1 mouse cellular context compared by ENCODE assay signal in the genomic region with DNA sequence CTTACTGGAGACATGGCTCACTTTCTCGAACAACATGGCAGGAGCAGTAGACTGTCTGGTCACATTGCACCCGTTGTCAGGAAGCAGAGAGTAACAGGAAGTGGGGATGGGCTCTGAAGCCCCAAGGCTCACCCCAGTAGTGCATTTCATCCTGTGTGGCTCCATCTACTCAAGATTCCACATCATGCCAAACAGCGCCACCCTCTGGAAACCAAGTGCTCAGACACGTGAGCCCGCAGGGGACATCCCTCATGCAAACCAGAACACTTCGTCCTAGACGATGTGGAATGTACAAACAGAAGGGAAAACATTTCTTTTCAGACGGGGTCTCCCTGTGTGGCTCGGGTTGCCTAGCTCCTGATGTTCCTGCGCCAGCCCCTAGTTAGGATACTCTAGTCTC.
TF ChIP-seq lines count a peak whose summit lies in the region.

No protein-coding gene starts in this region.

TF ChIP-seq in MEL, 35 proteins besides CTCF, POLR2A, EP300 and RAD21:
- TF ChIP-seq MEF2A (IDR thresholded peaks at IDR 0.05; ENCODE audit: extremely low read depth, insufficient replicate concordance, low read depth, low read length, poor library complexity, severe bottlenecking) (no peak), NRF1 (IDR thresholded peaks at IDR 0.05; ENCODE audit: insufficient read depth, low read depth, low read length, poor library complexity, severe bottlenecking) (no peak), HCFC1 (IDR thresholded peaks at IDR 0.05; ENCODE audit: low read depth, low read length) (no peak), ZKSCAN1 (IDR thresholded peaks at IDR 0.05; ENCODE audit: low read depth, low read length) (no peak), TCF12 (IDR thresholded peaks at IDR 0.05; ENCODE audit: low read depth, low read length) (no peak), USF2 (IDR thresholded peaks at IDR 0.05; ENCODE audit: borderline replicate concordance in 1 of 2, insufficient read depth in 1 of 2, low read depth in 1 of 2, low read length in 2 of 2) (no peak), ELF1 (IDR thresholded peaks at IDR 0.05; ENCODE audit: low read depth, low read length) (no peak), TAL1 (IDR thresholded peaks at IDR 0.05; ENCODE audit: low read length) (no peak), ZC3H11A (IDR thresholded peaks at IDR 0.05; ENCODE audit: low read depth, low read length) (no peak)
TF ChIP-seq in MEL: peak in this region for 0.
